Mouse (Mus musculus) CH12.LX (cell line): ENCODE measurements around the gene Col18a1. TPM values are rescaled to one million over a fixed set of nuclear protein-coding genes. Genes with fewer than 3 reads are reported as not detected.

Source experiments
- DNase-seq: peaks from one replicate; pipeline ENCODE4 v3.0.0-alpha.2; 2013; ENCODE audit errors: extremely low read depth
- H3K27ac ChIP-seq: 2 replicates; pipeline ENCODE4 v1.5.1; 2012; ENCODE audit warnings: low read depth, mild to moderate bottlenecking, control low read depth, moderate library complexity; ENCODE audit not compliant: insufficient read depth
- H3K27me3 ChIP-seq: replicated peaks from 2 replicates; pipeline ENCODE3; 2012; ENCODE audit warnings: inconsistent platforms
- H3K36me3 ChIP-seq, 2 experiments: replicated peaks in 1 of 2; 2 replicates each; pipeline versions ENCODE3 to v1.6.1; 2012; ENCODE audit warnings: inconsistent platforms in 1 of 2, low read length in 1 of 2, mild to moderate bottlenecking in 1 of 2, mixed read lengths in 1 of 2, moderate library complexity in 1 of 2; ENCODE audit not compliant: control insufficient read depth in 1 of 2, insufficient read depth in 1 of 2
- H3K4me1 ChIP-seq, 2 experiments: 2 replicates each; pipeline ENCODE4 v1.6.1; 2012; ENCODE audit warnings: inconsistent platforms in 1 of 2, moderate library complexity in 1 of 2; ENCODE audit not compliant: insufficient read depth in 2 of 2, control insufficient read depth in 1 of 2
- H3K4me2 ChIP-seq: 2 replicates; pipeline ENCODE4 v1.6.1; 2012; ENCODE audit warnings: low read depth, mild to moderate bottlenecking, control low read depth; ENCODE audit not compliant: poor library complexity, insufficient read depth, severe bottlenecking
- H3K4me3 ChIP-seq, 3 experiments: fragments of 150-350 bp in 1 of 3; sonication (generic) in 1 of 3; replicated peaks in 1 of 3; 2 replicates each; pipeline versions ENCODE3 to v1.5.1; 2011 to 2012; ENCODE audit warnings: low read depth in 2 of 3, low read length in 2 of 3, mild to moderate bottlenecking in 2 of 3, moderate library complexity in 2 of 3, control low read depth in 1 of 3, improper control_type of control experiment in 1 of 3, inconsistent platforms in 1 of 3, mixed read lengths in 1 of 3; ENCODE audit not compliant: poor library complexity in 1 of 3
- H3K79me2 ChIP-seq: replicated peaks from 2 replicates; pipeline ENCODE4 v1.6.1; 2012; ENCODE audit warnings: mild to moderate bottlenecking, moderate library complexity; ENCODE audit not compliant: control insufficient read depth, poor library complexity, insufficient read depth, severe bottlenecking; ENCODE audit errors: extremely low read depth
- H3K9ac ChIP-seq: 2 replicates; pipeline ENCODE4 v1.6.1; 2012; ENCODE audit warnings: low read depth, mild to moderate bottlenecking, control low read depth, moderate library complexity; ENCODE audit not compliant: insufficient read depth
- H3K9me3 ChIP-seq: replicated peaks from 2 replicates; pipeline ENCODE3; 2012; ENCODE audit warnings: low read length, inconsistent platforms, mixed read lengths
- BHLHE40 ChIP-seq: IDR thresholded peaks from 2 replicates; pipeline ENCODE4 v1.6.1; 2011; ENCODE audit warnings: mild to moderate bottlenecking, low read depth, low read length, improper control_type of control experiment
- CHD1 ChIP-seq: IDR thresholded peaks from 2 replicates; pipeline ENCODE4 v1.6.1; 2012; ENCODE audit warnings: low read depth, low read length, improper control_type of control experiment, inconsistent platforms
- CHD2 ChIP-seq: IDR thresholded peaks from 2 replicates; pipeline ENCODE4 v1.6.1; 2011; ENCODE audit warnings: low read length, improper control_type of control experiment
- CTCF ChIP-seq, 2 experiments: IDR thresholded peaks in 1 of 2; conservative IDR thresholded peaks in 1 of 2; 2 replicates each; pipeline ENCODE4 v1.5.1; 2011 to 2012; ENCODE audit warnings: low read depth in 2 of 2, low read length in 2 of 2, improper control_type of control experiment in 1 of 2, inconsistent platforms in 1 of 2, mild to moderate bottlenecking in 1 of 2, moderate library complexity in 1 of 2
- E2F4 ChIP-seq: IDR thresholded peaks from 2 replicates; pipeline ENCODE4 v1.6.1; 2011; ENCODE audit warnings: low read depth, low read length, improper control_type of control experiment; ENCODE audit not compliant: insufficient replicate concordance
- EP300 ChIP-seq: IDR thresholded peaks from 2 replicates; pipeline ENCODE4 v1.6.1; 2011; ENCODE audit warnings: low read length, improper control_type of control experiment
- GABPA ChIP-seq: IDR thresholded peaks from 2 replicates; pipeline ENCODE4 v1.6.1; 2012; ENCODE audit warnings: low read depth, low read length, improper control_type of control experiment, inconsistent platforms; ENCODE audit not compliant: insufficient replicate concordance
- HCFC1 ChIP-seq: IDR thresholded peaks from 2 replicates; pipeline ENCODE4 v1.6.1; 2012; ENCODE audit warnings: low read depth, mild to moderate bottlenecking, inconsistent platforms, low read length, improper control_type of control experiment
- JUN ChIP-seq: IDR thresholded peaks from 2 replicates; pipeline ENCODE4 v1.6.1; 2011; ENCODE audit warnings: low read depth, mild to moderate bottlenecking, low read length, improper control_type of control experiment, moderate library complexity; ENCODE audit not compliant: insufficient read depth
- JUND ChIP-seq: conservative IDR thresholded peaks from 2 replicates; pipeline ENCODE4 v1.6.1; 2011; ENCODE audit warnings: low read depth, low read length, improper control_type of control experiment
- MXI1 ChIP-seq: IDR thresholded peaks from 2 replicates; pipeline ENCODE4 v1.6.1; 2011; ENCODE audit warnings: mild to moderate bottlenecking, low read depth, low read length, improper control_type of control experiment
- POLR2AphosphoS2 ChIP-seq: IDR thresholded peaks from 2 replicates; pipeline ENCODE4 v1.6.1; 2011; ENCODE audit warnings: low read depth, low read length, improper control_type of control experiment
- RAD21 ChIP-seq: IDR thresholded peaks from 2 replicates; pipeline ENCODE4 v1.6.1; 2011; ENCODE audit warnings: low read depth, mild to moderate bottlenecking, low read length, improper control_type of control experiment, moderate library complexity
- RCOR1 ChIP-seq: conservative IDR thresholded peaks from 2 replicates; pipeline ENCODE4 v1.6.1; 2012; ENCODE audit warnings: low read depth, mild to moderate bottlenecking, inconsistent platforms, low read length, improper control_type of control experiment
- SIN3A ChIP-seq: IDR thresholded peaks from 2 replicates; pipeline ENCODE4 v1.6.1; 2012; ENCODE audit warnings: low read length, improper control_type of control experiment, inconsistent platforms
- SMC3 ChIP-seq: IDR thresholded peaks from 2 replicates; pipeline ENCODE4 v1.6.1; 2011; ENCODE audit warnings: low read depth, low read length, improper control_type of control experiment
- TCF12 ChIP-seq: IDR thresholded peaks from 2 replicates; pipeline ENCODE4 v1.6.1; 2014; ENCODE audit warnings: low read depth, mild to moderate bottlenecking, inconsistent platforms, low read length, improper control_type of control experiment
- UBTF ChIP-seq: IDR thresholded peaks from 2 replicates; pipeline ENCODE4 v1.6.1; 2012; ENCODE audit warnings: low read depth, mild to moderate bottlenecking, inconsistent platforms, low read length, improper control_type of control experiment, moderate library complexity
- USF1 ChIP-seq: IDR thresholded peaks from 2 replicates; pipeline ENCODE4 v1.6.1; 2014; ENCODE audit warnings: low read depth, mild to moderate bottlenecking, inconsistent platforms, low read length, improper control_type of control experiment
- ZC3H11A ChIP-seq: IDR thresholded peaks from 2 replicates; pipeline ENCODE4 v1.6.1; 2012; ENCODE audit warnings: low read depth, mild to moderate bottlenecking, inconsistent platforms, low read length, improper control_type of control experiment
- ZMIZ1 ChIP-seq: IDR thresholded peaks from 2 replicates; pipeline ENCODE4 v1.6.1; 2012; ENCODE audit warnings: low read depth, mild to moderate bottlenecking, inconsistent platforms, low read length, improper control_type of control experiment
- ZNF384 ChIP-seq: IDR thresholded peaks from 2 replicates; pipeline ENCODE4 v1.6.1; 2012; ENCODE audit warnings: low read depth, low read length, improper control_type of control experiment, inconsistent platforms
- dilution Hi-C: fragments of 300-500 bp; cut with MboI; formaldehyde crosslinking; loops from 2 replicates; pipeline ENCODE4 v1.14.3; 2020; ENCODE audit warnings: low sequenced_read_pairs; ENCODE audit not compliant: extremely low pct_unique_long_range_greater_than_20kb, extremely low pct_ligation_motif_present
- in situ Hi-C: fragments of 300-500 bp; cut with MboI; formaldehyde crosslinking; loops from 3 replicates; pipeline ENCODE4 v1.14.3; 2019; ENCODE audit warnings: low sequenced_read_pairs, low pct_ligation_motif_present, low pct_unique_long_range_greater_than_20kb, mixed read lengths
- polyA plus RNA-seq: library from polyadenylated mRNA; unstranded; fragments of >175 nt; gene quantifications from 2 replicates; pipeline ENCODE4 v1.2.1, GENCODE M21; 2012; ENCODE audit warnings: low read depth; ENCODE audit not compliant: insufficient read length
- total RNA-seq, 2 experiments: library from RNA; depleted of rRNA; stranded (reverse); fragments of 300-350 nt in 1 of 2; fragments of >200 nt in 1 of 2; gene quantifications; 2 replicates each; pipeline ENCODE4 v1.2.3; 2012 to 2014

The Col18a1 gene
- total and polyA plus RNA-seq, 3 experiments = 0.17 to 14.5 (median 1.7) TPM

DNA sequence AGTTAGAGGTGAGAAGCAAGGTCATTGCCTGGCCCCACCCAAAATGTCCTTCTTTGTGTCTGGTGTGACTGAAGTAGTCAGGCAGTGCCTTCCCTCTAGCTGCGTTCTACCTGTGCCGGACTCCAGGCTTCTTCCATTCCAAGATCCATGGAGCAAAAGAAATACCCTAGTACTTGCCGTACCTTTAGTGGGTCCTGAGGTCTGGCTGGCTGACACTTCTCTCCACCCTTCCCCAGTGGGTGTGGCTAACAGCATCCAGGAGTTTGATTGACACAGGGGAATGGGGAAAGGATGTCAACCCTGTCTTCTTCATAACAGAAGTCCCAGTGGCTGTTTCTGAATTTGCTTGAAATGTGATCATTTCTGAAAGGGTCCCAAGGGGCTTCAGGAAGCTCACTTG lies 117.7 kb downstream of the Col18a1 start:
- H3K9ac ChIP-seq = no peak overlapping the region
- no peak for DNase-seq
- no peak overlapping the region for H3K27ac ChIP-seq
- no peaks in the 10 kb centered on the region for H3K4me1 ChIP-seq
- no peak overlapping the region for H3K4me2 ChIP-seq
- dilution Hi-C loops = no loop called here
- H3K79me2 ChIP-seq = no peaks in the 10 kb centered on the region
- in situ Hi-C loops = no loop called here
- H3K9me3 ChIP-seq = no peaks in the 10 kb centered on the region
- H3K27me3 ChIP-seq = no peaks in the 10 kb centered on the region
- peaks cover 81 to 88% of the 10 kb centered on the region in 2 experiments for H3K36me3 ChIP-seq
- TF ChIP-seq SMC3 (no peak), ZMIZ1 (no peak), USF1 (no peak), EP300 (no peak), POLR2AphosphoS2 (no peak), ZNF384 (no peak), RAD21 (no peak), E2F4 (no peak), HCFC1 (no peak), MXI1 (no peak), CHD1 (no peak), CTCF (conservative IDR thresholded peaks at IDR 0.05 in 1 of 2, IDR thresholded peaks at IDR 0.05 in 1 of 2; ENCODE audit: low read depth in 2 of 2, low read length in 2 of 2) (no peak), JUND (no peak), SIN3A (no peak), ZC3H11A (no peak), UBTF (no peak), TCF12 (no peak), RCOR1 (no peak), CHD2 (no peak), BHLHE40 (no peak)
- H3K4me3 ChIP-seq = no peak overlapping the region

DNA sequence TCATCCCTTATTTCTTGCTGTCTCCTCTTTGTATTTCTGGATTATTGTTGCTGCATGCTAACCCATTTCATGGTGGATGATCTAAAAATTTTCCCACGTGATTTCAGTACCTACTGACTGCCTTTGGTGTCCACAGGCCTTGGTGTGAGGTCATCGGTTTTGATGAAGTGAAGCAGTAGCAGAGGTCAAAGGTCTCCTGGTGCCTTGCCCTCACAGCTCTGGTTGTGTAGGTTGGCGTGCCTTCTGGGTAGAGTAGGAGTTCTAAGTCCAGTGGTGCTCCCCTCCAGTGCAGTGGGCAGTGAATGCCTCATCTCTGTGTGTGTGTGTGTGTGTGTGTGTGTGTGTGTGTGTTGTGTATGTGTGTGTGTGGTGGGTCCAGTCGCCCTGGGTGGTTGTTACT lies 118.2 kb downstream of the Col18a1 start:
- DNase-seq = no peak

More for the DNA sequence above, 118.2 kb downstream of the Col18a1 start:
- Histone ChIP-seq H3K9me3 (no peaks in the 10 kb centered on the region), H3K4me1 (no peaks in the 10 kb centered on the region), H3K4me3 (no peak overlapping the region), H3K9ac (no peak overlapping the region), H3K36me3 (peaks cover 82 to 92% of the 10 kb centered on the region in 2 experiments), H3K4me2 (no peak overlapping the region), H3K27ac (no peak overlapping the region), H3K27me3 (no peaks in the 10 kb centered on the region), H3K79me2 (no peaks in the 10 kb centered on the region)
- in situ Hi-C loops (no loop called here), dilution Hi-C loops (no loop called here)
- TF ChIP-seq JUND = no peak
- no peak for TF ChIP-seq GABPA
- TF ChIP-seq USF1 = no peak
- no peak for TF ChIP-seq JUN
- no peak for TF ChIP-seq ZNF384
